Mouse (Mus musculus) testis, adult 2 months (tissue): ENCODE data around the gene Irf2bpl. TPM values are rescaled to one million over a fixed set of nuclear protein-coding genes. Genes with fewer than 3 reads are reported as not detected.

ENCODE experiments used
- H3K27ac ChIP-seq: fragments of 200-500 bp; 2 replicates; pipeline ENCODE4 v1.5.1; 2012; ENCODE audit warnings: low read depth, low read length; ENCODE audit not compliant: control insufficient read depth, insufficient read depth
- H3K27me3 ChIP-seq: fragments of 200-500 bp; 2 replicates; pipeline ENCODE4 v1.6.1; 2012; ENCODE audit warnings: mild to moderate bottlenecking, low read length, moderate library complexity; ENCODE audit not compliant: control insufficient read depth, insufficient read depth
- H3K36me3 ChIP-seq: fragments of 200-500 bp; 2 replicates; pipeline ENCODE4 v1.6.1; 2012; ENCODE audit warnings: mild to moderate bottlenecking, low read length; ENCODE audit not compliant: control insufficient read depth, insufficient read depth
- H3K4me1 ChIP-seq: fragments of 200-500 bp; 2 replicates; pipeline ENCODE4 v1.6.1; 2012; ENCODE audit warnings: low read length; ENCODE audit not compliant: control insufficient read depth, insufficient read depth
- H3K4me3 ChIP-seq: fragments of 200-500 bp; 2 replicates; pipeline ENCODE4 v1.5.1; 2012; ENCODE audit warnings: low read depth, mild to moderate bottlenecking, low read length, moderate library complexity, mixed read lengths; ENCODE audit not compliant: control insufficient read depth
- CTCF ChIP-seq: fragments of 200-500 bp; IDR thresholded peaks from 2 replicates; pipeline ENCODE4 v1.5.1; 2012; ENCODE audit warnings: low read depth, mild to moderate bottlenecking, inconsistent platforms, low read length, moderate library complexity; ENCODE audit not compliant: control insufficient read depth, insufficient read depth, insufficient replicate concordance
- POLR2A ChIP-seq: fragments of 200-500 bp; IDR thresholded peaks from 2 replicates; pipeline ENCODE4 v1.6.1; 2012; ENCODE audit warnings: low read depth, mild to moderate bottlenecking, inconsistent platforms, low read length, moderate library complexity; ENCODE audit not compliant: control insufficient read depth
- polyA plus RNA-seq: library from polyadenylated mRNA; depleted of rRNA; stranded (reverse); fragments of >200 nt; gene quantifications from 2 replicates; pipeline ENCODE4 v1.2.3, GENCODE M21; 2012

Gene Irf2bpl
- polyA plus RNA-seq, 1 experiment, result 2.8 TPM

GRCm38 (mm10) chr12:86876981-86877380 lies 7.6 kb downstream of the Irf2bpl start:
- Histone ChIP-seq H3K27ac (no peak overlapping the region), H3K4me3 (no peak overlapping the region), H3K36me3 (no peaks in the 10 kb centered on the region), H3K4me1 (peaks cover 4% of the 10 kb centered on the region; the same call in 1 of the 2 replicates), H3K27me3 (no peaks in the 10 kb centered on the region)
- no peak for TF ChIP-seq POLR2A
- TF ChIP-seq CTCF, result no peak

- TF ChIP-seq CTCF (no peak), POLR2A (no peak)
- no peaks in the 10 kb centered on the region for H3K27me3 ChIP-seq
- H3K36me3 ChIP-seq, result no peaks in the 10 kb centered on the region
- no peak overlapping the region for H3K27ac ChIP-seq
- no peaks in the 10 kb centered on the region for H3K4me1 ChIP-seq
- H3K4me3 ChIP-seq, result no peak overlapping the region
Measured at GRCm38 (mm10) chr12:86876116-86876515, 8.5 kb downstream of the Irf2bpl start.

GRCm38 (mm10) chr12:86872335-86873040 lies 12.1 kb downstream of the Irf2bpl start:
- Histone ChIP-seq H3K4me1 (no peaks in the 10 kb centered on the region; the same call in 1 of the 2 replicates), H3K27me3 (no peaks in the 10 kb centered on the region), H3K36me3 (no peaks in the 10 kb centered on the region), H3K4me3 (no peak overlapping the region), H3K27ac (no peak overlapping the region)
- TF ChIP-seq POLR2A, result no peak
- TF ChIP-seq CTCF, result no peak

GRCm38 (mm10) chr12:86871666-86872334 lies 12.8 kb downstream of the Irf2bpl start:
- no peak overlapping the region for H3K27ac ChIP-seq
- H3K36me3 ChIP-seq, result no peaks in the 10 kb centered on the region
- H3K27me3 ChIP-seq, result no peaks in the 10 kb centered on the region
- TF ChIP-seq CTCF (no peak), POLR2A (no peak)
- no peak overlapping the region for H3K4me3 ChIP-seq
- H3K4me1 ChIP-seq, result no peaks in the 10 kb centered on the region; the same call in 1 of the 2 replicates

- Histone ChIP-seq H3K27ac (no peak overlapping the region), H3K27me3 (no peaks in the 10 kb centered on the region), H3K4me3 (no peak overlapping the region), H3K4me1 (no peaks in the 10 kb centered on the region; the same call in 1 of the 2 replicates), H3K36me3 (no peaks in the 10 kb centered on the region)
- no peak for TF ChIP-seq POLR2A
- peak; percentile 14; the same call in 1 of the 2 replicates for TF ChIP-seq CTCF
Measured at GRCm38 (mm10) chr12:86870996-86871395, 13.6 kb downstream of the Irf2bpl start.

- no peak overlapping the region for H3K4me3 ChIP-seq
- no peaks in the 10 kb centered on the region for H3K36me3 ChIP-seq
- no peaks in the 10 kb centered on the region; the same call in 1 of the 2 replicates for H3K4me1 ChIP-seq
- TF ChIP-seq POLR2A, result no peak
- TF ChIP-seq CTCF, result no peak
- H3K27me3 ChIP-seq, result no peaks in the 10 kb centered on the region
- no peak overlapping the region for H3K27ac ChIP-seq
Measured at GRCm38 (mm10) chr12:86869761-86870160, 14.8 kb downstream of the Irf2bpl start.
